Mouse (Mus musculus) colon, adult 2 months (tissue): Measurements from ENCODE around the gene Olfr824. TPM values are rescaled to one million over a fixed set of nuclear protein-coding genes. Genes with fewer than 3 reads are reported as not detected.

ENCODE experiments used
- polyA plus RNA-seq: library from polyadenylated mRNA; depleted of rRNA; stranded (reverse); fragments of >200 nt; gene quantifications from 2 replicates; pipeline ENCODE4 v1.2.3, GENCODE M21; 2012; rRNA removed

Olfr824 gene
- not detected in 2 replicates for polyA plus RNA-seq

GRCm38 (mm10) chr10:130129900-130130299 is at the start of gene Olfr824:
TSS of gene Olfr824 (minus strand) at chr10:130130000.

GRCm38 (mm10) chr10:130166666-130167065 is 36.9 kb upstream of the Olfr824 start, which contains the start of gene Olfr825:
TSS of gene Olfr825 (minus strand) at chr10:130166766.

GRCm38 (mm10) chr10:130115283-130115682 is 14.5 kb downstream of the Olfr824 start, which contains the start of gene Olfr823:
TSS of gene Olfr823 (minus strand) at chr10:130115383.

Other genes starting within 250 kb of the Olfr824 start
- not detected in 2 replicates for gene Olfr815, start 224.1 kb downstream of the Olfr824 start, polyA plus RNA-seq
- not detected in 2 replicates for gene Olfr816, start 214.4 kb downstream of the Olfr824 start, polyA plus RNA-seq
- not detected in 2 replicates for gene Olfr818, start 180.9 kb downstream of the Olfr824 start, polyA plus RNA-seq
- gene Olfr819, start 162.7 kb downstream of the Olfr824 start, polyA plus RNA-seq, result not detected in 2 replicates
- gene Olfr247, start 153.9 kb downstream of the Olfr824 start, polyA plus RNA-seq, result not detected in 2 replicates
- gene Gm10310, start 144.9 kb downstream of the Olfr824 start, polyA plus RNA-seq, result not detected in 2 replicates
- gene Olfr820, start 117.4 kb downstream of the Olfr824 start, polyA plus RNA-seq, result not detected in 2 replicates
- not detected in 2 replicates for gene Olfr821, start 99.7 kb downstream of the Olfr824 start, polyA plus RNA-seq
- not detected in 2 replicates for gene Olfr822, start 58.8 kb downstream of the Olfr824 start, polyA plus RNA-seq
- not detected in 2 replicates for gene Olfr823, start 14.6 kb downstream of the Olfr824 start, polyA plus RNA-seq
- not detected in 2 replicates for gene Olfr825, start 36.8 kb upstream of the Olfr824 start, polyA plus RNA-seq
- not detected in 2 replicates for gene Olfr826, start 54.2 kb upstream of the Olfr824 start, polyA plus RNA-seq
- gene Olfr827, start 84.4 kb upstream of the Olfr824 start, polyA plus RNA-seq, result not detected in 2 replicates
- gene Neurod4, start 150.2 kb upstream of the Olfr824 start, polyA plus RNA-seq, result not detected in 2 replicates
- gene Tespa1, start 192.9 kb upstream of the Olfr824 start, polyA plus RNA-seq, result 0.29 and 0.31 TPM in 2 replicates